Mouse (Mus musculus) heart, postnatal 25 days (tissue): ENCODE data around the gene Gm3371. TPM values are rescaled to one million over a fixed set of nuclear protein-coding genes. Genes with fewer than 3 reads are reported as not detected.
"Not testable (repeated sequence)": the region's sequence is repeated elsewhere in the genome, so short reads cannot be mapped to it uniquely, and the experiment has no call there.

ENCODE experiments used
- DNase-seq: peaks from one replicate; pipeline ENCODE4 v3.0.0; 2022; ENCODE audit warnings: low spot score
- intact Hi-C: fragments of 180-260 bp; cut with DNase I; formaldehyde crosslinking; loops from one replicate; pipeline ENCODE4 v1.15.1; 2025
- total RNA-seq, 2 experiments: library from RNA; stranded (reverse); gene quantifications; 2 replicates each; pipeline ENCODE4 v1.2.3; 2021

The Gm3371 gene
- not detected for total RNA-seq

DNA sequence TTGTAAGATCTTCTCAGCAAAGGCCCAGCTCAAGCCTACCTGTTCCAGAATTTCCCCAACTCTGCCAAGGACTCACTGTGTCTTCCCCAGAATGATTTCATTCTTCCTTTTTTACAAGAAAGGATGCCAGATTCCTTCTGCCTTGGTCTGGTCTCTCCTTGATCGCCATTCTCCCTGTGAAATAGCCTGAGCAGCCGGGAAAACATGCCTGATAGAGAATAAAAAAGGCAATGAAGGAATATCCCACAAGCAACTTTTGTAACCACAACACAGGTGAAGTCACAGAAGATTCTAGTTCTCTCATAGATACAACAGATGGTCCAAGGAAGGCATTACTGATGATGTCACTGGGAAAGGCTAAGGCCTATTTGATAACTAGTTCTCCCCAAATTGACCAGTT is at the start of gene Gm3371:
TSS of gene Gm3371 (minus strand) at position 101 of the 400 bp plus-strand sequence.
- intact Hi-C loops, DNase-seq: not testable (repeated sequence)

DNA sequence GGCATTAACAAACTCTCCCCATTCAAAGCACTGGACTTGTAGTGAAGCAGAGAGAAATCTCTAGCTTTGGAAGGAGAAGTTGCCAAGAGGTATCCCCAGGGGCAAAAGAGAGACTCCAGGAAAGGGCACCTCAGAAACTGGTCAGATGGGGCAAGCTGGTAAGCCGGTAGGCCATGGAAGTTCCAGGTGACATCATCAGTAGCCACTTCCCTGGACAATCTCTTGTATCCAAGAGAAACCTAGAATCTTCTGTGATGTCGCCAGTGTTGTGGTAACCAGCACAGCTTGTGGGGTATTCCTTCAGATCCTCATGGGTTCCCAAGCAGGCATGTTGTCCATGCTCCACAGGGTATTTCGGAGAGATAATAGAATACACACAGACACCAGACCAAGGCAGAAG is 22.8 kb upstream of the Gm3371 start, which contains the start of gene Gm8232:
TSS of gene Gm8232 (plus strand) at position 301 of the 400 bp plus-strand sequence.
- DNase-seq, intact Hi-C loops: not testable (repeated sequence)

DNA sequence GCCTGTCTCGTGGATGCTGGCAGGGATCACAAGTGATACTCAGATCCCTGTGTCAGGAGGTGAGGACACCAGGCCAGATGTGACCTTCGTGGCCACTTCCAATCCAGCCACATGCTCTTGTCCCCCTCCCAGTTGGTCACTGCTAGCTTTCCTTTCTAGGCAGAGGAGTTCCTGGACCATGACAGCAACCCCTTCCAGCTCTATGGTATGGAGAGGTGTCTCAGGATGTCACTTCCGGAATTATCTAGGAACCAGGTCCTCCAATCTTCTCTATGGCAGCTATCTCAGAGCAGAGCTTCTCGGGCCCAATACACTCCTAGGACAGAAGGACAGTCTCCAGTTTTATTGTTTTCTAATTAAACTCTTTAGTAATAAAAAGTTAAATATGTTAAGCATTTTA is 26.3 kb downstream of the Gm3371 start:
- intact Hi-C loops: not testable (repeated sequence)

DNA sequence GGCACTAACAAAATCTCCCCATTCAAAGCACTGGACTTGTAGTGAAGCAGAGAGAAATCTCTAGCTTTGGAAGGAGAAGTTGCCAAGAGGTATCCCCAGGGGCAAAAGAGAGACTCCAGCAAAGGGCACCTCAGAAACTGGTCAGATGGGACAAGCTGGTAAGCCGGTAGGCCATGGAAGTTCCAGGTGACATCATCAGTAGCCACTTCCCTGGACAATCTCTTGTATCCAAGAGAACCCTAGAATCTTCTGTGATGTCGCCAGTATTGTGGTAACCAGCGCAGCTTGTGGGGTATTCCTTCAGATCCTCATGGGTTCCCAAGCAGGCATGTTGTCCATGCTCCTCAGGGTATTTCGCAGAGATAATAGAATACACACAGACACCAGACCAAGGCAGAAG is 45.4 kb downstream of the Gm3371 start, which contains the start of gene Gm8229:
TSS of gene Gm8229 (plus strand) at position 301 of the 400 bp plus-strand sequence.
- DNase-seq, intact Hi-C loops: not testable (repeated sequence)

More for the DNA sequence above, 26.3 kb downstream of the Gm3371 start:
- DNase-seq: not testable (repeated sequence)

DNA sequence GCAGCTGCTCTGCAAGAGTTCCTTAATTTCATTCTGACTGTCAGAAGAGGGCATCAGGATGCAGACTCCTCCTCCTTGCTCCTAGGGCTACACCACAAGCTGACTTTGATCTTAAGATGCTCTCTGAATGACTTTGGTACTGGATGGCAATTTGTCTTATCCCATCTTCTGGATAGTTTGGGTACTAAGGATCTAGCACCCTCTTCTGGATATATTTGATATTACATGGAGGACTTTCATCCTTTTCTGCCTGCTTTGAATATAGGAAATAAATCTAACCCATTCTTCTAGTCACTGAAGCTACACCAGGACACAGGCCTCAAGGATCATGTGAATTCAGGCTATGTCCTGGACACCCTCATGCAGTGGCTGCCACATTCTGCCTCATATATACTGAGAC is 48.2 kb downstream of the Gm3371 start:
- intact Hi-C loops, DNase-seq: not testable (repeated sequence)

DNA sequence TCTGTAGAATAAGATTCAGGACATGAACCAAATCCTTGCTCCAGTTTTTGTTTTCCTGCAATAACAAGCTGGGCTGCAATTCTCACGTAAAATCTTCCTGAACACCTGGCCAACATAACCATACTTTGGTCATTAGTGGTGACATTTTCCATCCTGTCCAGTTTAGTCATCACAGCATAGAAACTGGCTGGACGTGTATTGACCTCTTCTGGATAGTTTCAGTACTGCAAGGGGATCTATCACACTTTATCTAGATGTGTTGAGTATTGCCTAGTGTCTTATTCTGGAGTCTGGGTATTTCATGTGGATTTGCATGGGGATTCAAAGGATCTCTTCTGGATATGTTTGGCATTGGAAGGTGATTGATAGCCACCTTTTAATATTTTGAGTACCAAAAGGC is 49.1 kb downstream of the Gm3371 start:
- DNase-seq, intact Hi-C loops: not testable (repeated sequence)

Other genes starting within 250 kb of the Gm3371 start
- not detected for gene Gm8212, start 213.0 kb downstream of the Gm3371 start, total RNA-seq
- gene 4930503E14Rik, start 197.4 kb downstream of the Gm3371 start, total RNA-seq: not detected
- gene Gm8220, start 125.1 kb downstream of the Gm3371 start, total RNA-seq: not detected
- gene Gm5930, start 72.1 kb downstream of the Gm3371 start, total RNA-seq: not detected
- gene Gm8229, start 45.3 kb downstream of the Gm3371 start, total RNA-seq: not detected
- not detected for gene Gm8232, start 22.9 kb upstream of the Gm3371 start, total RNA-seq
- not detected for gene BC061237, start 81.8 kb upstream of the Gm3371 start, total RNA-seq
- not detected for gene Gm17093, start 107.6 kb upstream of the Gm3371 start, total RNA-seq
- gene Gm8247, start 172.5 kb upstream of the Gm3371 start, total RNA-seq: not detected
- not detected for gene Gm5624, start 217.2 kb upstream of the Gm3371 start, total RNA-seq